Mouse (Mus musculus): ENCODE measurements around the gene Jdp2.
A peak's percentile ranks its signal among the peaks of the same experiment; 100 is the strongest.

The Jdp2 gene

GRCm38 (mm10) chr12:85602153-85602552 lies 3.3 kb downstream of the Jdp2 start:
- DNase-seq = no peak

- DNase-seq = no peak
These were observed 4.0 kb downstream of the Jdp2 start for GRCm38 (mm10) chr12:85602811-85603210.

GRCm38 (mm10) chr12:85603767-85604166 lies 4.9 kb downstream of the Jdp2 start:
- no peak for DNase-seq

DNA sequence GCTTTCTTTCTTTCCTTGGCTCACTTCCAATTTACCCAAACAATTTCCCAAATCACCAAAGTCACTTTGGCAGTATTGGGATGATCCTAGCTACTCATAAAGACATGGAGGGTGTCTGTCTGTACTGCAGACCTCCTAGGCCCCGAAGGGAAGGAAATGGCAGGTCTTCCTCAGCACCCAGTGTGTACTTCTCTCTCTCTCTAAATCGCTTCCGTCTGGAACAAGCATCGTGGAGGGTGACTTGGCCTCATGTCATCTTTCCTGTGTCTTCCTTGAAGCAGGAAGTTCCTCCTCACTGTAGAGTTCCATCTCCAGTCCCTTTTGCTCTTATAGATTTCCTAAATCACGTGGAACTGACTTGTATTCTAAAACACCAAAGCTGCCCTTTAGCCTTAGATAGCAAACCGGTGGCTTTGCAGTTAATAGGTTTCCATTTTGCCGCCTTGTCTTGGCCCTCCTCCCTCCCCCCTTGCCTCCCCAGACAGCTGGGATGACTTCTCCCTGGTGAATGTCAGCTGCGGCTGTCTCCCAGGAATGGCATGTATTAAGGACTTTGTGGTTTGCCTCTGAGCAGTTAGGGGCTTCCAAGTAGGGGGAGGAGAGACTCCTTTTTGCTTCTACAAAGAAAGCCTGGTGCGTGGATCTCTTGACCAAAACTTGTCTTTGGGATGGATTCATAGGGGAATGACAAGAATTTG lies 5.6 kb downstream of the Jdp2 start:
- no peak for DNase-seq

DNA sequence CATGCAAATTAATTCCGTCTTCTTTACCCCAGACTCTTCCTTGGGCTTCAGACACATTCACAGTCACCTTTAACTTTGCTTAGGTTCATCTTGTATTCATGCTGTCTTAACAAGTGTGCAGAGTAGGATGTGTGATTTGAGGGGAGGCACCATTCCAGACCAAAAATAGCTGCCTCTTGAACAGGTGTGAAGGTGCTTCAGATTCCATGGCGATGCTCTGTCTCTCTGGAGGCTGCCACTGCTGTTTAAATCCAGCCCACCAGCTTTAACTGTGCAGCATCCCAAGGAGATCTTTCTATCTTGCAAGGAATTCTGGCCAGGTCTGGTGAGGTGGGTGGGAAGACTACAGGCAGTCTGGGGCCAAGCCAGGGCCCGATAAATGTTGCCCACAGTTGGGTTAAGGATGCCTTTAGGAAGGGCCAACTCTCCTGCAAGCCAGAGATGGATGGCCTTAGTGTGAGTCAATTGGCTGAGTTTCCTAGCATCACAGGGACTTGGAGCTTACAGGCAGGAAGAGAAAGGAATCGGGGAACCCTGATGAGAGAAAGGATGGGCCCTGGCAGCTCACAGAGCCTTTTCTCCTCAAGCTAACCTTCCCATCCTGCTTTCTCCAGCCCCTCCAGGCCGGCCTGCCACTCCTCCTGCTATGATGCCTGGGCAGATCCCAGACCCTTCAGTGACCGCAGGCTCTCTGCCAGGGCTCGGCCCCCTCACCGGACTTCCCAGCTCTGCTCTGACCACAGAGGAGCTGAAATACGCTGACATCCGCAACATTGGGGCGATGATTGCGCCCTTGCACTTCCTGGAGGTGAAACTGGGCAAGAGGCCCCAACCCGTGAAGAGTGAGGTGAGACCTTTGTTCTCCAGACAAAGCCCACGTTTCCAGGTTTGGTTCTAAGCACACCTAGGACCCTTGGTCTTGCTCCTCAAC lies 9.0 kb downstream of the Jdp2 start:
- peak; percentile 39 to 54 for DNase-seq

GRCm38 (mm10) chr12:85610167-85610566 lies 11.3 kb downstream of the Jdp2 start:
- DNase-seq = no peak

DNA sequence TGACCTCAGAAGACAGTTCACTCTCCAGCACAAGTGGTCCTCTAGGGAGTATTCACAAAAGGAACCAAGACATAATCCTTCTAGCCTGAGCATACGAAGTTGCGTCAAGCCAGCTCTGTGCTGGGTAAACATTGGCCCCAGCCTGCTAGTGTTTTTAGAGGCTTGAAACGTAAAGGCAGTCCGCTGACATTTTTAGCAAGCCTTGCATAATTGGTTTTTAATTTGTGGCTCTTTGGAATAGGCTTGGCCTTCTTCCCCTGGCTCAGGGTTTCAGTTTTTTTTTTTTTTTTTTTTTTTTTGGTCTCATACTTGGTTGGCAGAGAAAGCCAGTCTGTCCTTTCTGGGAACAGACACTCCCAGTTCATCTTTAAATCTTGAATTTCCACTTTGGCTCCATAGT lies 15.3 kb downstream of the Jdp2 start:
- no peak for DNase-seq

- no peak for DNase-seq
These were observed 16.7 kb downstream of the Jdp2 start for GRCm38 (mm10) chr12:85615486-85615885.

GRCm38 (mm10) chr12:85617885-85618284 lies 19.1 kb downstream of the Jdp2 start:
- no peak for DNase-seq

GRCm38 (mm10) chr12:85618430-85618829 lies 19.6 kb downstream of the Jdp2 start:
- DNase-seq = no peak

GRCm38 (mm10) chr12:85619283-85619897 lies 20.6 kb downstream of the Jdp2 start:
- peak; percentile 40 to 46 for DNase-seq

DNA sequence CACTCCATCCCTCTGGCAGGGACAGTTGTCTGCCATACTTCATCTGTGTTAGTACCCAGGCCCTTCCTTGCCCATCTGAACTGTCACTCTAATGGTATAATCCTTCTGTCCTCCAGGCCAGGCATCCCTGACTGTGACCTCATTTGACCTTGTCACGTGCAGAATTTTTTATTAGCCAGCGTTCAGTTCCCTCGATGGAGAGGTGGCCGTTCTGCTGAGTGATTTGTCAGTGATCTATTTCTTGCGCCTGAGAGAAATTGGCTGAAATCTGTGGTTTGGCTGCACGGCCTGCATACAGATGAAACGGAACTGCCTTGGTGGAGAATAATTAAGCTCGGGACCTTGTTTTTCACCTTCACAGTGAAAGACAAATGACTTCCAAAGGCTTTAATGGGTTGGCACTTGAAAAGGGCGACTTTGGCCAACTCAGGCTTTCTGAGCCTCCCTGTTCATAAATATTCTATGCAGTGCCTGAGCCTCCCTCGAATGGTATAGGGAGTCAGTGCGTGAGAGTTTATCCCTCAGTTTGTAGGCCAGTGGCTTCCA lies 21.1 kb downstream of the Jdp2 start:
- no peak for DNase-seq

- DNase-seq = no peak
These were observed 22.2 kb downstream of the Jdp2 start for GRCm38 (mm10) chr12:85621027-85621426.

DNA sequence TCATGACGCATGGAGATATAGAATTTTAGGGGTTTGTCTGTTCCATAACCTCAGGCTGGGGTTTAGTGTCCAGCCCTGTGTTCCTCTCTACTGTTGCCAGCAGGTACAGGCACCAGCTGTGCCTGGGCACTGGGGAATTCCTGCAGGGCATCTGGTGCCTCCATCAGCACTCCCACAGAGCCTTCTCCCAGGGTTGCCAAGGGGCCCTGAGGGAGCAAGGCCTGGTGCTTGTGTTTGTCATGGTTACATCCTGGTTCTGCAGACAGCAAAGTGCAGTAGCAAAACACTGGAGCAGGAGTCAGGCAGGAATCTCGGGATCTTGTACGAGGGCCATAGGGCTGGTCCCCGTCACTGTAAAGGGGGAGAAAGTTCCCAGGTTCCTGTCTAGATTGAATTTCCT lies 22.8 kb downstream of the Jdp2 start:
- no peak for DNase-seq

DNA sequence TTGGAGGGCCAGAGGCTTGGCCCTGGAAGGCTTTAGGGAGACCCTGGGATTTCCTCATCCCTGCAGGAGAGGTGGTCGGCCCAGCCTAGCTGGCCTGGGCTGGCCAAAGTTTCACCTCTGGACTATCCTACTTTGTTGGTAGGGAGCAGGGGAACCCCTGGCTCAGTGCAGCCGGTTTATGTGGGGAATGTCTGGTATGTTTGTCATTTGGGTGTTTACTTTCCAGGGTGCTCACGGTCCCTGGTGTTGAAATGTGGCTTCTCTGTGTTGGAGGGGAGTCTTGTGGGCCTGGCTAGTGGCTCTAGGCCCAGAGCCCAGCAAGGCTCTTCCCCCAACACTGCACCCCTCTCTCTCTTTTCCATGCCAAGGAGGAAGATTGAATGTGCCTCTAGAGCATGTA lies 24.9 kb downstream of the Jdp2 start:
- no peak for DNase-seq

- no peak for DNase-seq
These were observed 25.8 kb downstream of the Jdp2 start for GRCm38 (mm10) chr12:85624652-85625051.

- no peak for DNase-seq
These were observed 27.0 kb downstream of the Jdp2 start for GRCm38 (mm10) chr12:85625852-85626251.

DNA sequence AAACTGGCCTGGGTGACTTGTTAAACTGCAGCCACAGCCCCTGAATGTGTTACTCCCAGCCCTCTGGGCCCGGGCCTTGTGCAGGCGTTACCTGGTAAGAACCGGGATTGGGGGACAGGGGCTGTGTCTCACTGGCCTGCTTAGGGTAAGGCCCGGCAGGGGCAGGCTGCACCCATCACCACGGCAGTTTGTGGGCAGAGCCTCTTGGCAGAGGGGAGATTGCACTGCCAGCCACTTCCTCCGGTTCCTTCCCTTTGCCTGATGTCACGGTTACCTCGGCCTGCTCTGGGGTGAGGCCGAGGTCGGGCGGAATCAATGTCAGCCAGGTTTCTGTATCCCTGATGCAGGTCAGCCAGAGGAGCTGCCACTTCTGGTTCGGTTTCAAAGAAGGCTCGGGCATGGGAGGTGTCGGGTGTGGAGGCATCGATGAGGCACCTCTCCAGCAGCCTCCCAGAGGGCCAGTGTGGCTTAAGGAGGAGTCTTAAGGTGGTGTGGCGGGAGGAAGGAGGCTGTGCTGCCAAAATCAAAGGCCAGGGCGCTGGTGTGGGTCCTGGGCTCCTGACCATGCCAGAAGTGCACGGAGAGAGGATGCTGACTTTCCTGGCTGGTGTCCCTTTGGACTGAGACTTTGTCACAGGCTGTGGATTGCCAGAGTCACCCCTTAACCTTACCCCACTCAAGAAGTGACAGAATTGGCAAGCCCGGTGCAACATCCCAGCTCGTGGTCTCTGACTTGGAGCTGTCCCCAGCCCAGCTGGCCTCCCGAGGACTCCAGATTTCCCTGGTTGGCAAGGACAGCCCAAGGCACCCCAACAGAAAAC lies 31.0 kb downstream of the Jdp2 start:
- DNase-seq = peak; percentile 36 to 43

GRCm38 (mm10) chr12:85631196-85631595 lies 32.4 kb downstream of the Jdp2 start:
- peak; percentile 27 to 39 for DNase-seq

- DNase-seq = no peak
These were observed 33.5 kb downstream of the Jdp2 start for GRCm38 (mm10) chr12:85632321-85632720.

DNA sequence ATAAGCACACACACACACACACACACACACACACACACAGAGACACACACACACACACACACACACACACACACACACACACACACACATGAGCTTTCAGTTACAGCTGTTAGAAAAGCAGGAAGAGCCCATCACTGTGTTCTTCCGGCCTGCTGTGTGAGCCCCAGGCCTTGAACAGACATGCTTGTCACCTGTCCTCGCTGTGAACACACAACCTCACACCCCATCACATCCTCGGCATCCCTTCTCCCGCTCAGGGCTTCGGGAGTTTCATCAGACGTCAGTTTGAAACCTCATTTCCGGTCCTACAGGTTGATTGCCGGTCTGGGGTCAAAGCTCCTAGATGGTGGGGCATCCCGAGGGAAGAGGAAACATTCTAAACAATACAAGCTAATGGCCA lies 39.1 kb downstream of the Jdp2 start:
- no peak for DNase-seq

DNA sequence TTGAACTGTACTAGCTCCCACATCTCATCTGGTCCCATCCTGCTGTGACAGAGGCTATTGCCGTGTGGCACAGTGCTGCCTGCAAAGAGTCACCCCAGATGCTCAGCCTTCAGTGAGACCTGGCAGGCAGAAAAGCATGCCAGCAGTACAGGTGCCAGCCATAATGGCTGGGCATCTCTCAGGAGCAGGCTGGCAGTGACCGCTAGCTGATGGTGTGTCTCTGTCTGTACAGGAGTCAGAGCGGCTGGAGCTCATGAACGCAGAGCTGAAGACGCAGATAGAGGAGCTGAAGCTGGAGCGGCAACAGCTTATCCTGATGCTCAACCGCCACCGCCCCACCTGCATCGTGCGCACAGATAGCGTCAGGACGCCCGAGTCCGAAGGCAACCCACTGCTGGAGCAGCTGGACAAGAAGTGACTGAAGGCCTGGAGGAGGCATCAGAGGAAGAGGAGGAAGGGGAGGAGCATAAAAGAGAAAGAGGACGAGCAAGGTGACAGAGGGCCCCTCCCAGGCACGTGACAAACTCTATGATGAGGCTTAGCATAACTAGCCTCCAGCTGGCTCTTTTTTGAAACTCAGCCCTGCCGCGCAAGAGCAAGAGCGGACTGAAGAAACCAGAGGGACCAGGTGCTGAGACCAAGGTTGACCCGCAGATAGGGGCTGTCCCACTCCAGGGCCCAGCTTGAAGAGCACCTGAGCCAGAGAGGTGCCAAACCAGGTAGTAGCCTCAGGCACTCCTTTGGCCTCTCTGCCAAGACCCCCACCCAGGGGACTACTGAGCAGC lies 39.9 kb downstream of the Jdp2 start:
- no peak for DNase-seq

All from cerebellum, postnatal 36 days (tissue).